Mouse (Mus musculus) cerebellum, adult 2 months (tissue): ENCODE measurements around the gene Rars.

ENCODE experiments used
- CTCF ChIP-seq: fragments of 200-500 bp; IDR thresholded peaks from 2 replicates; pipeline ENCODE4 v1.5.1; 2011; ENCODE audit warnings: low read depth, mild to moderate bottlenecking, control low read depth, low read length, moderate library complexity, borderline replicate concordance; ENCODE audit not compliant: insufficient read depth
- POLR2A ChIP-seq: fragments of 200-500 bp; IDR thresholded peaks from 2 replicates; pipeline ENCODE4 v1.6.1; 2011; ENCODE audit warnings: low read length, control low read depth, borderline replicate concordance; ENCODE audit not compliant: insufficient read depth

GRCm38 (mm10) chr11:35863653-35864052, 29.3 kb upstream of the Rars start:
- TF ChIP-seq CTCF (no peak), POLR2A (no peak)
